Mouse (Mus musculus) hindbrain, embryonic 11.5 days (tissue): Measurements from ENCODE around the gene Syt1. TPM values are rescaled to one million over a fixed set of nuclear protein-coding genes. Genes with fewer than 3 reads are reported as not detected.

Source experiments
- ATAC-seq: fragments of 200-750 bp; cut with Nextera tagmentation; 2 replicates; pipeline ENCODE4 v1.8.0; 2017; ENCODE audit warnings: mild to moderate bottlenecking, moderate TSS enrichment, moderate library complexity; ENCODE audit not compliant: low FRiP score
- DNase-seq: peaks from one replicate; pipeline ENCODE4 v3.0.0-alpha.2; 2015; ENCODE audit warnings: low spot score
- H3K27ac ChIP-seq: fragments of 300-500 bp; sonication (generic); 2 replicates; pipeline ENCODE4 v1.5.1; 2014; ENCODE audit warnings: mild to moderate bottlenecking, low read depth, low read length
- H3K27me3 ChIP-seq: fragments of 300-500 bp; sonication (generic); 2 replicates; pipeline ENCODE4 v1.6.1; 2014; ENCODE audit warnings: mild to moderate bottlenecking, low read length, moderate library complexity, mixed read lengths; ENCODE audit not compliant: control insufficient read depth, insufficient read depth
- H3K36me3 ChIP-seq: fragments of 300-500 bp; sonication (generic); 2 replicates; pipeline ENCODE4 v1.6.1; 2014; ENCODE audit warnings: mild to moderate bottlenecking, low read length, moderate library complexity, mixed read lengths; ENCODE audit not compliant: control insufficient read depth, insufficient read depth
- H3K4me1 ChIP-seq: fragments of 300-500 bp; sonication (generic); replicated peaks from 2 replicates; pipeline ENCODE4 v1.6.1; 2014; ENCODE audit warnings: low read length, mixed read lengths; ENCODE audit not compliant: control insufficient read depth, insufficient read depth
- H3K4me2 ChIP-seq: fragments of 300-500 bp; sonication (generic); replicated peaks from 2 replicates; pipeline ENCODE4 v1.6.1; 2014; ENCODE audit warnings: mild to moderate bottlenecking, low read depth, low read length
- H3K4me3 ChIP-seq: fragments of 300-500 bp; sonication (generic); 2 replicates; pipeline ENCODE4 v1.5.1; 2014; ENCODE audit warnings: low read depth, low read length
- H3K9ac ChIP-seq: fragments of 300-500 bp; sonication (generic); 2 replicates; pipeline ENCODE4 v1.6.1; 2014; ENCODE audit warnings: low read depth, low read length
- H3K9me3 ChIP-seq: fragments of 300-500 bp; sonication (generic); 2 replicates; pipeline ENCODE4 v1.6.1; 2016; ENCODE audit warnings: low read length; ENCODE audit not compliant: control insufficient read depth
- WGBS: fragments of 180-500 bp; shearing (Covaris S2); extraction: QIAGEN DNeasy Blood & Tissue Kit; methylation state at CpG from one replicate; pipeline ENCODE4 v1.1.7; 2014; 5-methylcytosine and 5-hydroxymethylcytosine counted together
- polyA plus RNA-seq: library from polyadenylated mRNA; unstranded; fragments of >200 nt; fragmentation: Nextera tagmentation; extraction: Ambion mirVana; gene quantifications from 2 replicates; pipeline ENCODE4 v1.2.1, GENCODE M21; 2014

The Syt1 gene
- polyA plus RNA-seq, 1 experiment from 2014 or later: 28.3 TPM

GRCm38 (mm10) chr10:108896529-108896928 lies 114.3 kb downstream of the Syt1 start:
- WGBS: 94% methylated on average over 5 of the region's 5 CpGs
- no peak for ATAC-seq
- no peak overlapping the region for H3K9ac ChIP-seq

GRCm38 (mm10) chr10:108893288-108893687 lies 117.5 kb downstream of the Syt1 start:
- H3K36me3 ChIP-seq: no peaks in the 10 kb centered on the region
- H3K9ac ChIP-seq: no peak overlapping the region
- H3K4me1 ChIP-seq: no peaks in the 10 kb centered on the region
- H3K4me2 ChIP-seq: no peak overlapping the region
- ATAC-seq (0 out of 2 replicates have a peak, but pooled peaks have one; percentile 25), DNase-seq (no peak)
- no peak overlapping the region for H3K27ac ChIP-seq
- H3K27me3 ChIP-seq: no peaks in the 10 kb centered on the region
- no peaks in the 10 kb centered on the region for H3K9me3 ChIP-seq
- no peak overlapping the region for H3K4me3 ChIP-seq
- WGBS: 95% methylated on average over 6 of the region's 6 CpGs

More at GRCm38 (mm10) chr10:108896529-108896928, 114.3 kb downstream of the Syt1 start:
- Histone ChIP-seq H3K9me3 (no peaks in the 10 kb centered on the region), H3K27me3 (no peaks in the 10 kb centered on the region), H3K4me3 (no peak overlapping the region), H3K4me2 (no peak overlapping the region), H3K27ac (no peak overlapping the region), H3K36me3 (no peaks in the 10 kb centered on the region), H3K4me1 (no peaks in the 10 kb centered on the region)
- DNase-seq: no peak

GRCm38 (mm10) chr10:108892441-108892840 lies 118.3 kb downstream of the Syt1 start:
- DNase-seq (no peak), ATAC-seq (no peak)
- WGBS: 100% methylated on average over 1 of the region's 1 CpGs
- no peaks in the 10 kb centered on the region for H3K27me3 ChIP-seq
- H3K9ac ChIP-seq: no peak overlapping the region
- H3K4me1 ChIP-seq: no peaks in the 10 kb centered on the region
- H3K27ac ChIP-seq: no peak overlapping the region
- no peak overlapping the region for H3K4me3 ChIP-seq
- no peak overlapping the region for H3K4me2 ChIP-seq
- no peaks in the 10 kb centered on the region for H3K9me3 ChIP-seq
- H3K36me3 ChIP-seq: no peaks in the 10 kb centered on the region

- Histone ChIP-seq H3K27me3 (no peaks in the 10 kb centered on the region), H3K4me1 (no peaks in the 10 kb centered on the region), H3K36me3 (no peaks in the 10 kb centered on the region), H3K4me3 (no peak overlapping the region), H3K27ac (no peak overlapping the region), H3K4me2 (no peak overlapping the region), H3K9ac (no peak overlapping the region), H3K9me3 (no peaks in the 10 kb centered on the region)
- WGBS: 82% methylated on average over 4 of the region's 4 CpGs
- DNase-seq (no peak), ATAC-seq (no peak)
Measured at GRCm38 (mm10) chr10:108889084-108889483, 121.7 kb downstream of the Syt1 start.

GRCm38 (mm10) chr10:108886781-108887180 lies 124.0 kb downstream of the Syt1 start:
- ATAC-seq (no peak), DNase-seq (no peak)
- Histone ChIP-seq H3K4me2 (no peak overlapping the region), H3K27me3 (no peaks in the 10 kb centered on the region), H3K4me1 (no peaks in the 10 kb centered on the region), H3K9ac (no peak overlapping the region), H3K27ac (no peak overlapping the region), H3K9me3 (no peaks in the 10 kb centered on the region), H3K4me3 (no peak overlapping the region), H3K36me3 (no peaks in the 10 kb centered on the region)

- Histone ChIP-seq H3K4me1 (no peaks in the 10 kb centered on the region), H3K27ac (no peak overlapping the region), H3K9ac (no peak overlapping the region), H3K9me3 (no peaks in the 10 kb centered on the region), H3K4me3 (no peak overlapping the region), H3K4me2 (no peak overlapping the region), H3K36me3 (no peaks in the 10 kb centered on the region), H3K27me3 (no peaks in the 10 kb centered on the region)
- ATAC-seq (no peak), DNase-seq (no peak)
- 89% methylated on average over 1 of the region's 1 CpGs for WGBS
Measured at GRCm38 (mm10) chr10:108885769-108886168, 125.0 kb downstream of the Syt1 start.

GRCm38 (mm10) chr10:108884520-108884919 lies 126.3 kb downstream of the Syt1 start:
- Histone ChIP-seq H3K4me2 (no peak overlapping the region), H3K27me3 (no peaks in the 10 kb centered on the region), H3K27ac (no peak overlapping the region), H3K9ac (no peak overlapping the region), H3K4me1 (no peaks in the 10 kb centered on the region), H3K9me3 (no peaks in the 10 kb centered on the region), H3K36me3 (no peaks in the 10 kb centered on the region), H3K4me3 (no peak overlapping the region)
- DNase-seq (no peak), ATAC-seq (0 out of 2 replicates have a peak, but pooled peaks have one; percentile 43)
- WGBS: 86% methylated on average over 1 of the region's 1 CpGs

GRCm38 (mm10) chr10:108880372-108880771 lies 130.4 kb downstream of the Syt1 start:
- H3K27ac ChIP-seq: no peak overlapping the region
- H3K4me3 ChIP-seq: no peak overlapping the region
- no peaks in the 10 kb centered on the region for H3K36me3 ChIP-seq
- no peak overlapping the region for H3K9ac ChIP-seq
- H3K9me3 ChIP-seq: no peaks in the 10 kb centered on the region
- H3K4me2 ChIP-seq: no peak overlapping the region
- 90% methylated on average over 2 of the region's 2 CpGs for WGBS
- DNase-seq (no peak), ATAC-seq (no peak)
- H3K27me3 ChIP-seq: no peaks in the 10 kb centered on the region
- no peaks in the 10 kb centered on the region for H3K4me1 ChIP-seq

- H3K9me3 ChIP-seq: no peaks in the 10 kb centered on the region
- no peaks in the 10 kb centered on the region for H3K36me3 ChIP-seq
- no peak for DNase-seq
- H3K27me3 ChIP-seq: no peaks in the 10 kb centered on the region
- no peak overlapping the region for H3K9ac ChIP-seq
- no peak overlapping the region for H3K27ac ChIP-seq
- ATAC-seq: no peak
- H3K4me1 ChIP-seq: no peaks in the 10 kb centered on the region
- H3K4me2 ChIP-seq: no peak overlapping the region
- no peak overlapping the region for H3K4me3 ChIP-seq
- WGBS: 91% methylated on average over 5 of the region's 5 CpGs
Measured at GRCm38 (mm10) chr10:108875730-108876129, 135.1 kb downstream of the Syt1 start.
